Mouse (Mus musculus) midbrain, postnatal 0 days (tissue): ENCODE measurements at regions not wholly inside any gene's neighbourhood (a gene's known extent, or its start where the extent isn't known, plus 50 kb on each side); places are given as distances from the start of the nearest gene placed in this dataset.

Experiments used
- ATAC-seq: fragments of 200-750 bp; cut with Nextera tagmentation; 2 replicates; pipeline ENCODE4 v1.8.0; 2017; ENCODE audit warnings: moderate number of reproducible peaks, mild to moderate bottlenecking, moderate TSS enrichment, moderate library complexity; ENCODE audit not compliant: low FRiP score
- DNase-seq: peaks from one replicate; pipeline ENCODE4 v3.0.0-alpha.2; 2015; ENCODE audit warnings: low spot score
- H3K27ac ChIP-seq: fragments of 300-500 bp; sonication (generic); 2 replicates; pipeline ENCODE4 v1.5.1; 2014; ENCODE audit warnings: low read depth, mild to moderate bottlenecking, low read length, mixed read lengths
- H3K27me3 ChIP-seq: fragments of 300-500 bp; sonication (generic); 2 replicates; pipeline ENCODE4 v1.6.1; 2014; ENCODE audit warnings: low read length, control low read depth, mixed read lengths; ENCODE audit not compliant: insufficient read depth
- H3K36me3 ChIP-seq: fragments of 300-500 bp; sonication (generic); 2 replicates; pipeline ENCODE4 v1.6.1; 2014; ENCODE audit warnings: low read length, control low read depth, mixed read lengths; ENCODE audit not compliant: insufficient read depth
- H3K4me1 ChIP-seq: fragments of 300-500 bp; sonication (generic); 2 replicates; pipeline ENCODE4 v1.6.1; 2014; ENCODE audit warnings: mild to moderate bottlenecking, control low read depth, antibody characterized with exemption, low read length, mixed read lengths; ENCODE audit not compliant: insufficient read depth
- H3K4me2 ChIP-seq: fragments of 300-500 bp; sonication (generic); 2 replicates; pipeline ENCODE4 v1.6.1; 2014; ENCODE audit warnings: low read depth, mild to moderate bottlenecking, low read length, mixed read lengths; ENCODE audit not compliant: poor library complexity, severe bottlenecking
- H3K4me3 ChIP-seq: fragments of 300-500 bp; sonication (generic); 2 replicates; pipeline ENCODE4 v1.5.1; 2014; ENCODE audit warnings: low read depth, mild to moderate bottlenecking, low read length, moderate library complexity
- H3K9ac ChIP-seq: fragments of 300-500 bp; sonication (generic); replicated peaks from 2 replicates; pipeline ENCODE4 v1.6.1; 2014; ENCODE audit warnings: mild to moderate bottlenecking, low read length, moderate library complexity, mixed read lengths; ENCODE audit not compliant: poor library complexity, severe bottlenecking
- H3K9me3 ChIP-seq: fragments of 300-500 bp; sonication (generic); 2 replicates; pipeline ENCODE4 v1.6.1; 2016; ENCODE audit warnings: low read length, control low read depth
- CTCF ChIP-seq: IDR thresholded peaks from 2 replicates; pipeline ENCODE4 v1.5.1; 2016; ENCODE audit warnings: antibody characterized with exemption, mild to moderate bottlenecking
- WGBS: fragments of 180-500 bp; shearing (Covaris S2); extraction: QIAGEN DNeasy Blood & Tissue Kit; methylation state at CpG from one replicate; pipeline ENCODE4 v1.1.7; 2014; 5-methylcytosine and 5-hydroxymethylcytosine counted together

GRCm38 (mm10) chr13:99095006-99095405, 89.6 kb upstream of the Zfp366 start:
- Histone ChIP-seq H3K4me1 (no peaks in the 10 kb centered on the region), H3K27me3 (no peaks in the 10 kb centered on the region), H3K4me3 (no peak overlapping the region), H3K4me2 (no peak overlapping the region), H3K9ac (no peak overlapping the region), H3K27ac (no peak overlapping the region), H3K36me3 (no peaks in the 10 kb centered on the region), H3K9me3 (no peaks in the 10 kb centered on the region)
- ATAC-seq (no peak), DNase-seq (no peak)
- TF ChIP-seq CTCF: no peak
- 92% methylated on average over 5 of the region's 5 CpGs for WGBS

DNA sequence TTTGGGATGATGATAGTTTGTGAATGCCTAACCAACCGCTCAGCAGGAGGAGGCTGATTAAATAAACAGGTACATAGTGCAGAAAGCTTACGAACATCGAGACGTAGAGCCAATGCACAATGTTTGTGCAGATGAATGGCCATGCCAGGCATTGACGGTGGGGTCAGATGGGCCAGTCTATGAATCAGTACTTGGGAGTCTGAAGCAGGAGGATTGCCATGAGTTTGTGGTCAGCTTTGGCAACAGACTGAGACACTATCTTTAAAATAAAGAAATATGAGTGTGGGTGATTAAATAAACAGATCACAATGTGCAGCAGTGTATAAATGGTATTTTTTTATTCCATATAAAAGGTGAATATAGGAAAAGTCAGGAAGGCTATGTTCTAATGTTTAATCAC, 90.4 kb upstream of the Zfp366 start:
- Histone ChIP-seq H3K9me3 (no peaks in the 10 kb centered on the region), H3K4me2 (no peak overlapping the region), H3K36me3 (no peaks in the 10 kb centered on the region), H3K4me3 (no peak overlapping the region), H3K27ac (no peak overlapping the region), H3K9ac (no peak overlapping the region), H3K4me1 (no peaks in the 10 kb centered on the region), H3K27me3 (no peaks in the 10 kb centered on the region)
- 82% methylated on average over 5 of the region's 5 CpGs for WGBS
- no peak for ATAC-seq
- no peak for DNase-seq
- no peak for TF ChIP-seq CTCF

GRCm38 (mm10) chr13:99093269-99093668, 91.4 kb upstream of the Zfp366 start:
- Histone ChIP-seq H3K27me3 (no peaks in the 10 kb centered on the region), H3K4me2 (no peak overlapping the region), H3K27ac (peak overlapping the region; percentile 57; the same call in 1 of the 2 replicates), H3K4me1 (no peaks in the 10 kb centered on the region), H3K36me3 (no peaks in the 10 kb centered on the region), H3K9ac (no peak overlapping the region), H3K9me3 (no peaks in the 10 kb centered on the region), H3K4me3 (no peak overlapping the region)
- ATAC-seq: peak; percentile 89
- DNase-seq: peak; percentile 92
- peak; percentile 90 for TF ChIP-seq CTCF
- WGBS: 7% methylated on average over 9 of the region's 9 CpGs

DNA sequence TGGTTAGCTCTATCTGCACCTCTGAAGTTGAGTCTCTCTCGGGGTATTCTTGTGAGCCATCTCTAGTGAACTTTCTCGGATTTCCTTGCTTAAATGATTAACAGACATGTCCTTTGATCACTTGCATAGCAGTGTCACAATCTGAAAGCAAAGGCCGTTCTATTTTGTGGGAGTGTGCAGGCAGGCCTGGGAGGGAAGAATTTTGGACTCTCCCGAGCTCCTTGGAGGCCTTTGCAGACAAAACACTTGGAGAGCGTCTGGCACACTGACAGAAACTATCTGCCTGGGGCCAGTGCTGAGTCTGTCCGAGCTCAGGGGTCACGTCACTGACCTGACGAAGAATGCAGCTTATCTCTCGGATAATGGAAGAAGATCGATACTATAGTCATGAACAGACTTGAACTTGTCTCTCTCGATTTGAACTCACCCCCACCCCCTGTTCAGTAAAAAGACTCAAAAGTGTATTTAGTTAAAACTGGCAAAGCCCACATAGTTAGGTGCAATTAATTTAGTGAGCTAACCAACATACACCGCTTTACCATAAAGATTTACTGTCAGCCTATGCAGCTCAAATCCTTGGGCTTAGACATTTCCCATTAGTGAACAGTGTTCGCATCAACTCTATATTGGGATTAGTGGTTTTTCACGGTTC, 92.2 kb upstream of the Zfp366 start:
- no peak overlapping the region for H3K27ac ChIP-seq
- no peaks in the 10 kb centered on the region for H3K4me1 ChIP-seq
- no peak overlapping the region for H3K4me2 ChIP-seq
- H3K4me3 ChIP-seq: no peak overlapping the region
- no peak for TF ChIP-seq CTCF
- no peaks in the 10 kb centered on the region for H3K27me3 ChIP-seq
- no peak for DNase-seq
- no peak overlapping the region for H3K9ac ChIP-seq
- no peak for ATAC-seq
- WGBS: 38% methylated on average over 14 of the region's 14 CpGs
- H3K9me3 ChIP-seq: no peaks in the 10 kb centered on the region
- no peaks in the 10 kb centered on the region for H3K36me3 ChIP-seq

GRCm38 (mm10) chr13:99091562-99092278, 92.9 kb upstream of the Zfp366 start:
- 71% methylated on average over 7 of the region's 7 CpGs for WGBS
- ATAC-seq (no peak), DNase-seq (no peak)
- no peaks in the 10 kb centered on the region for H3K9me3 ChIP-seq
- no peaks in the 10 kb centered on the region for H3K27me3 ChIP-seq
- no peaks in the 10 kb centered on the region for H3K4me1 ChIP-seq
- TF ChIP-seq CTCF: no peak
- no peak overlapping the region for H3K9ac ChIP-seq
- H3K4me2 ChIP-seq: no peak overlapping the region
- no peak overlapping the region for H3K27ac ChIP-seq
- H3K4me3 ChIP-seq: no peak overlapping the region
- no peaks in the 10 kb centered on the region for H3K36me3 ChIP-seq

- H3K27ac ChIP-seq: no peak overlapping the region
- no peaks in the 10 kb centered on the region for H3K27me3 ChIP-seq
- no peak for ATAC-seq
- TF ChIP-seq CTCF: no peak
- no peaks in the 10 kb centered on the region for H3K4me1 ChIP-seq
- DNase-seq: no peak
- no peak overlapping the region for H3K4me2 ChIP-seq
- 52% methylated on average over 3 of the region's 3 CpGs for whole genome bisulfite sequencing
- H3K9me3 ChIP-seq: no peaks in the 10 kb centered on the region
- H3K4me3 ChIP-seq: no peak overlapping the region
- H3K36me3 ChIP-seq: no peaks in the 10 kb centered on the region
- H3K9ac ChIP-seq: no peak overlapping the region
Measured at GRCm38 (mm10) chr13:99090361-99090760, 94.3 kb upstream of the Zfp366 start.
